Mouse (Mus musculus) mouse embryonic stem cell (cell line): ENCODE measurements around the gene Gm9945.

Experiments
- in situ Hi-C, 2 experiments: fragments of 300-500 bp; cut with MboI; formaldehyde crosslinking; loops; 1 replicate in 1 of 2; 3 replicates in 1 of 2; pipeline ENCODE4 v1.14.3; 2019 to 2020; ENCODE audit warnings: low sequenced_read_pairs in 2 of 2, low pct_unique_long_range_greater_than_20kb in 1 of 2, mixed read lengths in 1 of 2; ENCODE audit not compliant: unreplicated experiment in 1 of 2

Gm9945 gene

GRCm38 (mm10) chr11:53479783-53480301 is at the start of gene Gm9945, which contains the start of gene Sowaha:
Gene Gm9945 (plus strand): TSS chr11:53480166.
Gene Sowaha (minus strand): TSS chr11:53480274.
- in situ Hi-C loops = loop anchor here in 1 of 2 experiments (5.0 kb wide), 1 partner anchor 142 kb away; no protein-coding TSS in a partner anchor

- in situ Hi-C loops = no loop called here
Measured at GRCm38 (mm10) chr11:53430300-53430669, 49.7 kb upstream of the Gm9945 start.

- in situ Hi-C loops = no loop called here
Measured at GRCm38 (mm10) chr11:53430670-53431346, 49.2 kb upstream of the Gm9945 start, which contains the start of the genes Uqcrq and Gdf9. Gene Uqcrq (minus strand): TSS chr11:53430831. Gene Gdf9 (plus strand): TSS chr11:53431023.

GRCm38 (mm10) chr11:53431347-53432056 is 48.5 kb upstream of the Gm9945 start:
- in situ Hi-C loops = no loop called here

- in situ Hi-C loops = no loop called here
Measured at GRCm38 (mm10) chr11:53433057-53433456, 46.9 kb upstream of the Gm9945 start.

- in situ Hi-C loops = no loop called here
Measured at GRCm38 (mm10) chr11:53435504-53435903, 44.5 kb upstream of the Gm9945 start.

GRCm38 (mm10) chr11:53436338-53436737 is 43.6 kb upstream of the Gm9945 start:
- in situ Hi-C loops = no loop called here

GRCm38 (mm10) chr11:53441921-53442320 is 38.0 kb upstream of the Gm9945 start:
- in situ Hi-C loops = no loop called here

- in situ Hi-C loops = no loop called here
Measured at GRCm38 (mm10) chr11:53443861-53444260, 36.1 kb upstream of the Gm9945 start.

- in situ Hi-C loops = no loop called here
Measured at GRCm38 (mm10) chr11:53445562-53445961, 34.4 kb upstream of the Gm9945 start.

GRCm38 (mm10) chr11:53446183-53446582 is 33.8 kb upstream of the Gm9945 start:
- in situ Hi-C loops = no loop called here

- in situ Hi-C loops = no loop called here
Measured at GRCm38 (mm10) chr11:53447996-53448395, 32.0 kb upstream of the Gm9945 start.

- in situ Hi-C loops = no loop called here
Measured at GRCm38 (mm10) chr11:53448529-53448928, 31.4 kb upstream of the Gm9945 start.

GRCm38 (mm10) chr11:53450070-53450705 is 29.8 kb upstream of the Gm9945 start:
- in situ Hi-C loops = no loop called here

- in situ Hi-C loops = no loop called here
Measured at GRCm38 (mm10) chr11:53451361-53451760, 28.6 kb upstream of the Gm9945 start.

GRCm38 (mm10) chr11:53452396-53452795 is 27.6 kb upstream of the Gm9945 start:
- in situ Hi-C loops = no loop called here

GRCm38 (mm10) chr11:53453031-53453430 is 26.9 kb upstream of the Gm9945 start:
- in situ Hi-C loops = no loop called here

GRCm38 (mm10) chr11:53456474-53457371 is 23.2 kb upstream of the Gm9945 start, which contains the start of the genes Gm10447 and Shroom1:
Gene Gm10447 (minus strand): TSS chr11:53457110.
Gene Shroom1 (plus strand): TSS chr11:53457205.
- in situ Hi-C loops = no loop called here
